18 mouse cellular contexts compared by ENCODE assay signal in genomic region chr5:127678501-127678900, GRCm38 (mm10). TPM values are rescaled to one million over a fixed set of nuclear protein-coding genes. Genes with fewer than 3 reads are reported as not detected.
A peak's percentile ranks its signal among the peaks of the same experiment; 100 is the strongest.
DNase-seq lines count a peak whose midpoint lies in the region; ATAC-seq and TF ChIP-seq lines count a peak whose summit lies in the region.
"Had no signal": no experiment of that assay in that cellular context is flagged by ENCODE, and none has a peak within 500 bp of the region (broad histone marks: within the 10 kb centered on the region; RNA-seq: fewer than 3 reads in every experiment).

No protein-coding gene starts in this region.

- TF ChIP-seq EP300 in lung, postnatal 0 days (IDR thresholded peaks at IDR 0.05): no peak

- no peak overlapping the region for H3K4me3 ChIP-seq in kidney, postnatal 0 days (replicated peaks; ENCODE audit: low read depth, low read length)
- H3K4me3 ChIP-seq in lung, postnatal 0 days (ENCODE audit: low read depth, low read length): no peak overlapping the region
- H3K4me3 ChIP-seq in cortical plate, adult 2 months (ENCODE audit: insufficient read depth, low read length): no peak overlapping the region
- H3K4me3 ChIP-seq in neural tube, embryonic 15.5 days (replicated peaks): no peak overlapping the region
- H3K4me3 ChIP-seq: embryonic facial prominence, embryonic 13.5 days; hindbrain, embryonic 12.5 days; lung, embryonic 15.5 days had no signal

- H3K9me3 ChIP-seq in kidney, postnatal 0 days (replicated peaks; ENCODE audit: low read length): no peaks in the 10 kb centered on the region
- no peaks in the 10 kb centered on the region for H3K9me3 ChIP-seq in lung, postnatal 0 days (ENCODE audit: low read length)
- H3K9me3 ChIP-seq in neural tube, embryonic 15.5 days (replicated peaks): no peaks in the 10 kb centered on the region
- H3K9me3 ChIP-seq: lung, embryonic 15.5 days had no signal

- no peak overlapping the region for H3K4me2 ChIP-seq in kidney, postnatal 0 days (ENCODE audit: low read length)
- H3K4me2 ChIP-seq in lung, postnatal 0 days (replicated peaks; ENCODE audit: low read depth, low read length): no peak overlapping the region
- H3K4me2 ChIP-seq in neural tube, embryonic 15.5 days: no peak overlapping the region
- H3K4me2 ChIP-seq: embryonic facial prominence, embryonic 13.5 days; hindbrain, embryonic 12.5 days; lung, embryonic 15.5 days had no signal

- ATAC-seq in kidney, postnatal 0 days (replicated peaks; ENCODE audit: low FRiP score, low read depth): no peak
- no peak for ATAC-seq in lung, postnatal 0 days
- ATAC-seq in neural tube, embryonic 15.5 days (ENCODE audit: low FRiP score): no peak

- no peaks in the 10 kb centered on the region for H3K4me1 ChIP-seq in kidney, postnatal 0 days (replicated peaks; ENCODE audit: insufficient read depth, low read length)
- no peaks in the 10 kb centered on the region for H3K4me1 ChIP-seq in lung, postnatal 0 days (ENCODE audit: insufficient read depth, low read depth, low read length)
- H3K4me1 ChIP-seq in cortical plate, adult 2 months (ENCODE audit: control insufficient read depth, insufficient read depth, low read length): no peaks in the 10 kb centered on the region
- no peaks in the 10 kb centered on the region for H3K4me1 ChIP-seq in neural tube, embryonic 15.5 days
- H3K4me1 ChIP-seq: embryonic facial prominence, embryonic 13.5 days; hindbrain, embryonic 12.5 days; lung, embryonic 15.5 days had no signal

- H3K9ac ChIP-seq in kidney, postnatal 0 days (ENCODE audit: low read depth, low read length): no peak overlapping the region
- H3K9ac ChIP-seq in lung, postnatal 0 days (replicated peaks; ENCODE audit: low read depth): no peak overlapping the region
- no peak overlapping the region for H3K9ac ChIP-seq in neural tube, embryonic 15.5 days (replicated peaks)
- H3K9ac ChIP-seq: embryonic facial prominence, embryonic 13.5 days; hindbrain, embryonic 12.5 days; lung, embryonic 15.5 days had no signal

- H3K27ac ChIP-seq in kidney, postnatal 0 days: no peak overlapping the region
- H3K27ac ChIP-seq in lung, postnatal 0 days (ENCODE audit: low read length): no peak overlapping the region
- no peak overlapping the region for H3K27ac ChIP-seq in cortical plate, adult 2 months (ENCODE audit: insufficient read depth, low read length)
- H3K27ac ChIP-seq in neural tube, embryonic 15.5 days (replicated peaks): no peak overlapping the region
- H3K27ac ChIP-seq: embryonic facial prominence, embryonic 13.5 days; hindbrain, embryonic 12.5 days; lung, embryonic 15.5 days had no signal

- WGBS in kidney, postnatal 0 days: 98% methylated on average over 5 of the region's 5 CpGs
- WGBS in lung, postnatal 0 days: 95% methylated on average over 5 of the region's 5 CpGs
- WGBS in neural tube, embryonic 15.5 days: 97% methylated on average over 5 of the region's 5 CpGs

- no peak for DNase-seq in kidney, postnatal 0 days (ENCODE audit: low spot score)
- DNase-seq in kidney, adult 18-20 months: no peak
- DNase-seq in lung, postnatal 0 days (ENCODE audit: low spot score): no peak
- DNase-seq in lung, adult 18-20 months: no peak
- peak; percentile 83 for DNase-seq in ES-CJ7 (ENCODE audit: low read depth, low spot score)
- no peak for DNase-seq in right cerebral cortex, postnatal 10 days (ENCODE audit: low spot score in 2 of 2)
- DNase-seq: adrenal gland, adult 8-10 months; cerebellum, adult 18-20 months; gastrocnemius, postnatal 14 days; midbrain, embryonic 14.5 days; right cerebral cortex, adult 18-20 months; thymus, postnatal 4 days had no signal

- H3K36me3 ChIP-seq in kidney, postnatal 0 days (ENCODE audit: insufficient read depth, low read length): no peaks in the 10 kb centered on the region
- no peaks in the 10 kb centered on the region for H3K36me3 ChIP-seq in lung, postnatal 0 days (ENCODE audit: insufficient read depth, low read length)
- H3K36me3 ChIP-seq in neural tube, embryonic 15.5 days: no peaks in the 10 kb centered on the region
- H3K36me3 ChIP-seq: embryonic facial prominence, embryonic 13.5 days; hindbrain, embryonic 12.5 days; lung, embryonic 15.5 days had no signal

- no peaks in the 10 kb centered on the region for H3K27me3 ChIP-seq in kidney, postnatal 0 days (ENCODE audit: insufficient read depth, low read length)
- H3K27me3 ChIP-seq in lung, postnatal 0 days (replicated peaks; ENCODE audit: insufficient read depth, low read length): no peaks in the 10 kb centered on the region
- no peaks in the 10 kb centered on the region for H3K27me3 ChIP-seq in neural tube, embryonic 15.5 days (replicated peaks)
- H3K27me3 ChIP-seq: embryonic facial prominence, embryonic 13.5 days; hindbrain, embryonic 12.5 days; lung, embryonic 15.5 days had no signal

- peak; percentile 32 for TF ChIP-seq CTCF in kidney, postnatal 0 days (IDR thresholded peaks at IDR 0.05; ENCODE audit: low read depth)
- TF ChIP-seq CTCF in lung, postnatal 0 days (IDR thresholded peaks at IDR 0.05): peak; percentile 21; the same call in 1 of the 2 replicates
- 0 out of 2 replicates have a peak, but pooled peaks have one; percentile 3 for TF ChIP-seq CTCF in cortical plate, adult 2 months (IDR thresholded peaks at IDR 0.05; ENCODE audit: extremely low read depth, insufficient read depth, low read length)

- TF ChIP-seq POLR2A in cortical plate, adult 2 months (IDR thresholded peaks at IDR 0.05; ENCODE audit: extremely low read depth, insufficient read depth, low read length): no peak

RNA-seq across cellular contexts. Expression of gene Slc15a4, which starts 45.8 kb away (rescaled TPM):
- 15.4 and 16.2 TPM in 2 replicates for polyA plus RNA-seq in kidney, postnatal 0 days (2015; fragmentation: Nextera tagmentation; extraction: Ambion mirVana)
- 19.4 and 22.1 TPM in 2 replicates for polyA plus RNA-seq in lung, postnatal 0 days (2015; fragmentation: Nextera tagmentation; extraction: Ambion mirVana)
- 21.3 and 32.0 TPM in 2 replicates for polyA plus RNA-seq in cortical plate, adult 2 months (2012; rRNA removed)
- polyA plus RNA-seq in neural tube, embryonic 15.5 days (2015; fragmentation: Nextera tagmentation; extraction: Ambion mirVana): 25.9 and 29.1 TPM in 2 replicates

RNA-seq across cellular contexts. Expression of gene Glt1d1, which starts 46.4 kb away (rescaled TPM):
- polyA plus RNA-seq in kidney, postnatal 0 days (2015; fragmentation: Nextera tagmentation; extraction: Ambion mirVana): 0.29 and 0.46 TPM in 2 replicates
- 0.08 and 0.19 TPM in 2 replicates for polyA plus RNA-seq in lung, postnatal 0 days (2015; fragmentation: Nextera tagmentation; extraction: Ambion mirVana)
- polyA plus RNA-seq in cortical plate, adult 2 months (2012; rRNA removed): 20.5 and 20.9 TPM in 2 replicates
- polyA plus RNA-seq in neural tube, embryonic 15.5 days (2015; fragmentation: Nextera tagmentation; extraction: Ambion mirVana): 1.4 and 1.8 TPM in 2 replicates
- polyA plus RNA-seq: heart, embryonic 16.5 days had no signal
